Mouse (Mus musculus): ENCODE measurements at regions not wholly inside any gene's neighbourhood (a gene's known extent, or its start where the extent isn't known, plus 50 kb on each side); places are given as distances from the start of the nearest gene placed in this dataset.

- H3K4me2 ChIP-seq (replicated peaks): no peak overlapping the region
- no peaks in the 10 kb centered on the region for H3K4me1 ChIP-seq (replicated peaks; ENCODE audit: control insufficient read depth, insufficient read depth, low read length)
- H3K9ac ChIP-seq: no peak overlapping the region
- no peak for ATAC-seq (ENCODE audit: low FRiP score)
- no peak overlapping the region for H3K27ac ChIP-seq
- no peaks in the 10 kb centered on the region for H3K36me3 ChIP-seq (replicated peaks; ENCODE audit: control insufficient read depth, insufficient read depth)
- no peak for DNase-seq (ENCODE audit: low spot score)
- H3K4me3 ChIP-seq (replicated peaks; ENCODE audit: low read length): no peak overlapping the region
- no peaks in the 10 kb centered on the region for H3K27me3 ChIP-seq (ENCODE audit: control insufficient read depth, insufficient read depth, low read length)
- WGBS: 82% methylated on average over 1 of the region's 1 CpGs
- H3K9me3 ChIP-seq (ENCODE audit: control insufficient read depth, low read length): no peaks in the 10 kb centered on the region
Observed at GRCm38 (mm10) chr3:139988938-139989337, 783.4 kb downstream of the Stpg2 start.

- no peaks in the 10 kb centered on the region for H3K36me3 ChIP-seq (replicated peaks; ENCODE audit: control insufficient read depth, insufficient read depth)
- no peaks in the 10 kb centered on the region for H3K27me3 ChIP-seq (ENCODE audit: control insufficient read depth, insufficient read depth, low read length)
- no peak overlapping the region for H3K4me2 ChIP-seq (replicated peaks)
- DNase-seq (ENCODE audit: low spot score): no peak
- no peaks in the 10 kb centered on the region for H3K4me1 ChIP-seq (replicated peaks; ENCODE audit: control insufficient read depth, insufficient read depth, low read length)
- H3K9me3 ChIP-seq (ENCODE audit: control insufficient read depth, low read length): no peaks in the 10 kb centered on the region
- ATAC-seq (ENCODE audit: low FRiP score): no peak
- H3K27ac ChIP-seq: no peak overlapping the region
- H3K9ac ChIP-seq: no peak overlapping the region
- no peak overlapping the region for H3K4me3 ChIP-seq (replicated peaks; ENCODE audit: low read length)
Observed at GRCm38 (mm10) chr3:139989380-139989779, 783.9 kb downstream of the Stpg2 start.

GRCm38 (mm10) chr3:140012522-140012921 lies 807.0 kb downstream of the Stpg2 start:
- H3K36me3 ChIP-seq (replicated peaks; ENCODE audit: control insufficient read depth, insufficient read depth): no peaks in the 10 kb centered on the region
- no peak overlapping the region for H3K4me3 ChIP-seq (replicated peaks; ENCODE audit: low read length)
- DNase-seq (ENCODE audit: low spot score) (no peak), ATAC-seq (ENCODE audit: low FRiP score) (no peak)
- WGBS: 87% methylated on average over 2 of the region's 2 CpGs
- H3K9me3 ChIP-seq (ENCODE audit: control insufficient read depth, low read length): no peaks in the 10 kb centered on the region
- H3K27me3 ChIP-seq (ENCODE audit: control insufficient read depth, insufficient read depth, low read length): no peaks in the 10 kb centered on the region
- H3K4me1 ChIP-seq (replicated peaks; ENCODE audit: control insufficient read depth, insufficient read depth, low read length): no peaks in the 10 kb centered on the region
- H3K4me2 ChIP-seq (replicated peaks): no peak overlapping the region
- H3K9ac ChIP-seq: no peak overlapping the region
- H3K27ac ChIP-seq: no peak overlapping the region

- H3K36me3 ChIP-seq (replicated peaks; ENCODE audit: control insufficient read depth, insufficient read depth): no peaks in the 10 kb centered on the region
- H3K4me1 ChIP-seq (replicated peaks; ENCODE audit: control insufficient read depth, insufficient read depth, low read length): no peaks in the 10 kb centered on the region
- no peak overlapping the region for H3K4me2 ChIP-seq (replicated peaks)
- ATAC-seq (ENCODE audit: low FRiP score): no peak
- no peak for DNase-seq (ENCODE audit: low spot score)
- H3K27me3 ChIP-seq (ENCODE audit: control insufficient read depth, insufficient read depth, low read length): no peaks in the 10 kb centered on the region
- no peak overlapping the region for H3K27ac ChIP-seq
- H3K9ac ChIP-seq: no peak overlapping the region
- no peak overlapping the region for H3K4me3 ChIP-seq (replicated peaks; ENCODE audit: low read length)
- 85% methylated on average over 3 of the region's 3 CpGs for WGBS
- no peaks in the 10 kb centered on the region for H3K9me3 ChIP-seq (ENCODE audit: control insufficient read depth, low read length)
Observed at GRCm38 (mm10) chr3:140034101-140034500, 828.6 kb downstream of the Stpg2 start.

GRCm38 (mm10) chr3:140035142-140035541 lies 829.6 kb downstream of the Stpg2 start:
- no peak overlapping the region for H3K4me2 ChIP-seq (replicated peaks)
- H3K4me1 ChIP-seq (replicated peaks; ENCODE audit: control insufficient read depth, insufficient read depth, low read length): no peaks in the 10 kb centered on the region
- no peak overlapping the region for H3K4me3 ChIP-seq (replicated peaks; ENCODE audit: low read length)
- no peaks in the 10 kb centered on the region for H3K9me3 ChIP-seq (ENCODE audit: control insufficient read depth, low read length)
- no peak for DNase-seq (ENCODE audit: low spot score)
- 25% methylated on average over 2 of the region's 2 CpGs for WGBS
- no peak overlapping the region for H3K9ac ChIP-seq
- H3K36me3 ChIP-seq (replicated peaks; ENCODE audit: control insufficient read depth, insufficient read depth): no peaks in the 10 kb centered on the region
- H3K27ac ChIP-seq: no peak overlapping the region
- ATAC-seq (ENCODE audit: low FRiP score): no peak
- no peaks in the 10 kb centered on the region for H3K27me3 ChIP-seq (ENCODE audit: control insufficient read depth, insufficient read depth, low read length)

GRCm38 (mm10) chr3:140044898-140045297 lies 839.4 kb downstream of the Stpg2 start:
- Histone ChIP-seq H3K9ac (no peak overlapping the region), H3K36me3 (replicated peaks; ENCODE audit: control insufficient read depth, insufficient read depth) (no peaks in the 10 kb centered on the region), H3K27me3 (ENCODE audit: control insufficient read depth, insufficient read depth, low read length) (no peaks in the 10 kb centered on the region), H3K27ac (no peak overlapping the region), H3K9me3 (ENCODE audit: control insufficient read depth, low read length) (no peaks in the 10 kb centered on the region), H3K4me2 (replicated peaks) (no peak overlapping the region), H3K4me1 (replicated peaks; ENCODE audit: control insufficient read depth, insufficient read depth, low read length) (no peaks in the 10 kb centered on the region), H3K4me3 (replicated peaks; ENCODE audit: low read length) (no peak overlapping the region)
- DNase-seq (ENCODE audit: low spot score) (no peak), ATAC-seq (ENCODE audit: low FRiP score) (no peak; the same call in 1 of the 2 replicates)

- Histone ChIP-seq H3K27me3 (ENCODE audit: control insufficient read depth, insufficient read depth, low read length) (no peaks in the 10 kb centered on the region), H3K4me2 (replicated peaks) (no peak overlapping the region), H3K4me3 (replicated peaks; ENCODE audit: low read length) (no peak overlapping the region), H3K36me3 (replicated peaks; ENCODE audit: control insufficient read depth, insufficient read depth) (no peaks in the 10 kb centered on the region), H3K4me1 (replicated peaks; ENCODE audit: control insufficient read depth, insufficient read depth, low read length) (no peaks in the 10 kb centered on the region), H3K27ac (no peak overlapping the region), H3K9ac (no peak overlapping the region), H3K9me3 (ENCODE audit: control insufficient read depth, low read length) (no peaks in the 10 kb centered on the region)
- DNase-seq (ENCODE audit: low spot score) (no peak), ATAC-seq (ENCODE audit: low FRiP score) (no peak)
- WGBS: 78% methylated on average over 1 of the region's 1 CpGs
Observed at GRCm38 (mm10) chr3:140054634-140055033, 849.1 kb downstream of the Stpg2 start.

- no peaks in the 10 kb centered on the region for H3K27me3 ChIP-seq (ENCODE audit: control insufficient read depth, insufficient read depth, low read length)
Observed at GRCm38 (mm10) chr3:140057962-140058631, 852.6 kb downstream of the Stpg2 start.

GRCm38 (mm10) chr3:140059102-140059501 lies 853.6 kb downstream of the Stpg2 start:
- WGBS: 76% methylated on average over 3 of the region's 3 CpGs
- no peak overlapping the region for H3K4me2 ChIP-seq (replicated peaks)

More at GRCm38 (mm10) chr3:140057962-140058631, 852.6 kb downstream of the Stpg2 start:
- ATAC-seq (ENCODE audit: low FRiP score) (no peak), DNase-seq (ENCODE audit: low spot score) (no peak)
- Histone ChIP-seq H3K9me3 (ENCODE audit: control insufficient read depth, low read length) (no peaks in the 10 kb centered on the region), H3K4me1 (replicated peaks; ENCODE audit: control insufficient read depth, insufficient read depth, low read length) (no peaks in the 10 kb centered on the region), H3K27ac (no peak overlapping the region), H3K9ac (no peak overlapping the region), H3K4me3 (replicated peaks; ENCODE audit: low read length) (no peak overlapping the region), H3K4me2 (replicated peaks) (no peak overlapping the region), H3K36me3 (replicated peaks; ENCODE audit: control insufficient read depth, insufficient read depth) (no peaks in the 10 kb centered on the region)
- WGBS: 84% methylated on average over 3 of the region's 3 CpGs

More at GRCm38 (mm10) chr3:140059102-140059501, 853.6 kb downstream of the Stpg2 start:
- Histone ChIP-seq H3K27ac (no peak overlapping the region), H3K4me1 (replicated peaks; ENCODE audit: control insufficient read depth, insufficient read depth, low read length) (no peaks in the 10 kb centered on the region), H3K9me3 (ENCODE audit: control insufficient read depth, low read length) (no peaks in the 10 kb centered on the region), H3K9ac (no peak overlapping the region), H3K36me3 (replicated peaks; ENCODE audit: control insufficient read depth, insufficient read depth) (no peaks in the 10 kb centered on the region), H3K4me3 (replicated peaks; ENCODE audit: low read length) (no peak overlapping the region), H3K27me3 (ENCODE audit: control insufficient read depth, insufficient read depth, low read length) (no peaks in the 10 kb centered on the region)
- ATAC-seq (ENCODE audit: low FRiP score) (no peak), DNase-seq (ENCODE audit: low spot score) (no peak)

Data from hindbrain, embryonic 14.5 days (tissue).